Mouse (Mus musculus) adrenal gland, adult 2 months (tissue): ENCODE results near the gene Slc17a2. TPM values are rescaled to one million over a fixed set of nuclear protein-coding genes. Genes with fewer than 3 reads are reported as not detected.

Experiments
- DNase-seq: peaks from one replicate; pipeline ENCODE4 v3.0.0; 2021
- polyA plus RNA-seq: library from polyadenylated mRNA; depleted of rRNA; stranded (reverse); fragments of >200 nt; gene quantifications from 2 replicates; pipeline ENCODE4 v1.2.3, GENCODE M21; 2012
- total RNA-seq, 2 experiments: library from RNA; stranded (reverse); gene quantifications; 2 replicates each; pipeline ENCODE4 v1.2.3; 2021

The Slc17a2 gene
- total and polyA plus RNA-seq, 3 experiments: 0.07 to 0.20 TPM; not detected in 1

GRCm38 (mm10) chr13:23792520-23792919 is 14.3 kb upstream of the Slc17a2 start:
- peak; percentile 41 for DNase-seq

- no peak for DNase-seq
Measured at GRCm38 (mm10) chr13:23799405-23799804, 7.4 kb upstream of the Slc17a2 start.

GRCm38 (mm10) chr13:23804532-23804931 is 2.3 kb upstream of the Slc17a2 start:
- no peak for DNase-seq

- no peak for DNase-seq
Measured at GRCm38 (mm10) chr13:23816148-23816547, 9.4 kb downstream of the Slc17a2 start.

GRCm38 (mm10) chr13:23820179-23820940 is 13.6 kb downstream of the Slc17a2 start:
- no peak for DNase-seq

GRCm38 (mm10) chr13:23822213-23822612 is 15.4 kb downstream of the Slc17a2 start:
- DNase-seq: no peak

GRCm38 (mm10) chr13:23826606-23827005 is 19.8 kb downstream of the Slc17a2 start:
- DNase-seq: no peak

- peak; percentile 59 for DNase-seq
Measured at GRCm38 (mm10) chr13:23833053-23833452, 26.3 kb downstream of the Slc17a2 start.

GRCm38 (mm10) chr13:23834836-23835235 is 28.0 kb downstream of the Slc17a2 start:
- DNase-seq: no peak

GRCm38 (mm10) chr13:23836630-23837029 is 29.8 kb downstream of the Slc17a2 start:
- DNase-seq: peak; percentile 71

GRCm38 (mm10) chr13:23839308-23839707 is 32.5 kb downstream of the Slc17a2 start, which contains the start of gene Slc17a3:
TSS of gene Slc17a3 (plus strand) at chr13:23839434.
- no peak for DNase-seq

GRCm38 (mm10) chr13:23845851-23846250 is 39.1 kb downstream of the Slc17a2 start:
- no peak for DNase-seq

GRCm38 (mm10) chr13:23849299-23849698 is 42.5 kb downstream of the Slc17a2 start:
- DNase-seq: no peak

GRCm38 (mm10) chr13:23856401-23856800 is 49.6 kb downstream of the Slc17a2 start:
- DNase-seq: no peak

GRCm38 (mm10) chr13:23861815-23862214 is 55.0 kb downstream of the Slc17a2 start:
- DNase-seq: no peak

- no peak for DNase-seq
Measured at GRCm38 (mm10) chr13:23864711-23865110, 57.9 kb downstream of the Slc17a2 start.

GRCm38 (mm10) chr13:23866086-23866710 is 59.4 kb downstream of the Slc17a2 start:
- no peak for DNase-seq

GRCm38 (mm10) chr13:23867000-23867399 is 60.2 kb downstream of the Slc17a2 start:
- DNase-seq: no peak

GRCm38 (mm10) chr13:23867405-23867804 is 60.6 kb downstream of the Slc17a2 start, which contains the start of gene Slc17a1:
TSS of gene Slc17a1 (plus strand) at chr13:23867750.
- no peak for DNase-seq

GRCm38 (mm10) chr13:23868790-23869533 is 62.2 kb downstream of the Slc17a2 start:
- DNase-seq: no peak

GRCm38 (mm10) chr13:23869996-23870395 is 63.2 kb downstream of the Slc17a2 start:
- DNase-seq: no peak

GRCm38 (mm10) chr13:23873141-23873540 is 66.3 kb downstream of the Slc17a2 start:
- DNase-seq: no peak
